Mouse (Mus musculus) lung, embryonic 16.5 days (tissue): ENCODE measurements around the gene Gpc6. TPM values are rescaled to one million over a fixed set of nuclear protein-coding genes. Genes with fewer than 3 reads are reported as not detected.

Experiments
- ATAC-seq: fragments of 200-750 bp; cut with Nextera tagmentation; 2 replicates; pipeline ENCODE4 v1.8.0; 2017; ENCODE audit warnings: low read depth, mild to moderate bottlenecking, moderate library complexity
- H3K27ac ChIP-seq: fragments of 300-500 bp; sonication (generic); 2 replicates; pipeline ENCODE4 v1.5.1; 2014; ENCODE audit warnings: mild to moderate bottlenecking, control low read depth, low read length
- H3K27me3 ChIP-seq: fragments of 300-500 bp; sonication (generic); 2 replicates; pipeline ENCODE4 v1.6.1; 2014; ENCODE audit warnings: low read depth, low read length, mixed read lengths; ENCODE audit not compliant: control insufficient read depth, insufficient read depth
- H3K36me3 ChIP-seq: fragments of 300-500 bp; sonication (generic); 2 replicates; pipeline ENCODE4 v1.6.1; 2014; ENCODE audit warnings: low read length; ENCODE audit not compliant: control insufficient read depth, insufficient read depth
- H3K4me1 ChIP-seq: fragments of 300-500 bp; sonication (generic); replicated peaks from 2 replicates; pipeline ENCODE4 v1.6.1; 2014; ENCODE audit warnings: low read length, mixed read lengths; ENCODE audit not compliant: control insufficient read depth, insufficient read depth
- H3K4me2 ChIP-seq: fragments of 300-500 bp; sonication (generic); 2 replicates; pipeline ENCODE4 v1.6.1; 2014; ENCODE audit warnings: low read depth, low read length, control low read depth
- H3K4me3 ChIP-seq: fragments of 300-500 bp; sonication (generic); 2 replicates; pipeline ENCODE4 v1.5.1; 2014; ENCODE audit warnings: mild to moderate bottlenecking, low read length, control low read depth
- H3K9ac ChIP-seq: fragments of 300-500 bp; sonication (generic); 2 replicates; pipeline ENCODE4 v1.6.1; 2014; ENCODE audit warnings: low read length, control low read depth
- H3K9me3 ChIP-seq: fragments of 300-500 bp; sonication (generic); 2 replicates; pipeline ENCODE4 v1.6.1; 2016; ENCODE audit warnings: low read length; ENCODE audit not compliant: control insufficient read depth
- WGBS: fragments of 180-500 bp; shearing (Covaris S2); extraction: QIAGEN DNeasy Blood & Tissue Kit; methylation state at CpG from one replicate; pipeline ENCODE4 v1.1.7; 2014; 5-methylcytosine and 5-hydroxymethylcytosine counted together
- polyA plus RNA-seq: library from polyadenylated mRNA; unstranded; fragments of >200 nt; fragmentation: Nextera tagmentation; extraction: Ambion mirVana; gene quantifications from 2 replicates; pipeline ENCODE4 v1.2.1, GENCODE M21; 2015

Gpc6 gene
- polyA plus RNA-seq, 1 experiment from 2014 or later = 26.1 TPM

- H3K4me2 ChIP-seq = peak overlapping the region; percentile 84
- under 1% methylated on average over 52 of the region's 52 CpGs for WGBS
- no peaks in the 10 kb centered on the region for H3K9me3 ChIP-seq
- H3K27ac ChIP-seq = peak overlapping the region; percentile 81
- peak; percentile 86 for ATAC-seq
- peaks cover 11% of the 10 kb centered on the region for H3K4me1 ChIP-seq
- peak overlapping the region; percentile 67 for H3K9ac ChIP-seq
- H3K4me3 ChIP-seq = peak overlapping the region; percentile 67
- no peaks in the 10 kb centered on the region for H3K27me3 ChIP-seq
- H3K36me3 ChIP-seq = no peaks in the 10 kb centered on the region
These were observed 1.5 kb downstream of the Gpc6 start for GRCm38 (mm10) chr14:116926404-116927171.

GRCm38 (mm10) chr14:116927341-116928315 is 2.5 kb downstream of the Gpc6 start:
- H3K27ac ChIP-seq = peak overlapping the region; percentile 81; the same call in 1 of the 2 replicates
- ATAC-seq = no peak
- peak overlapping the region; percentile 67 for H3K9ac ChIP-seq
- peaks cover 11% of the 10 kb centered on the region for H3K4me1 ChIP-seq
- peak overlapping the region; percentile 67 for H3K4me3 ChIP-seq
- no peaks in the 10 kb centered on the region for H3K36me3 ChIP-seq
- peak overlapping the region; percentile 84 for H3K4me2 ChIP-seq
- no peaks in the 10 kb centered on the region for H3K27me3 ChIP-seq
- WGBS = 3% methylated on average over 21 of the region's 21 CpGs
- no peaks in the 10 kb centered on the region for H3K9me3 ChIP-seq

- 32% methylated on average over 2 of the region's 2 CpGs for WGBS
- H3K4me2 ChIP-seq = peak overlapping the region; percentile 84; the same call in 1 of the 2 replicates
- H3K36me3 ChIP-seq = no peaks in the 10 kb centered on the region
- peaks cover 11% of the 10 kb centered on the region for H3K4me1 ChIP-seq
- H3K27ac ChIP-seq = no peak overlapping the region
- H3K9me3 ChIP-seq = no peaks in the 10 kb centered on the region
- no peak for ATAC-seq
- H3K27me3 ChIP-seq = no peaks in the 10 kb centered on the region
- no peak overlapping the region; the same call in 1 of the 2 replicates for H3K9ac ChIP-seq
- H3K4me3 ChIP-seq = no peak overlapping the region; the same call in 1 of the 2 replicates
These were observed 3.3 kb downstream of the Gpc6 start for GRCm38 (mm10) chr14:116928395-116928794.

- H3K9ac ChIP-seq = no peak overlapping the region
- H3K36me3 ChIP-seq = no peaks in the 10 kb centered on the region
- H3K27me3 ChIP-seq = no peaks in the 10 kb centered on the region
- no peak for ATAC-seq
- H3K27ac ChIP-seq = no peak overlapping the region
- no peak overlapping the region for H3K4me2 ChIP-seq
- H3K9me3 ChIP-seq = no peaks in the 10 kb centered on the region
- H3K4me1 ChIP-seq = peaks cover 11% of the 10 kb centered on the region
- 28% methylated on average over 7 of the region's 7 CpGs for WGBS
- H3K4me3 ChIP-seq = no peak overlapping the region
These were observed 3.8 kb downstream of the Gpc6 start for GRCm38 (mm10) chr14:116928796-116929529.

- H3K27ac ChIP-seq = no peak overlapping the region
- no peaks in the 10 kb centered on the region for H3K36me3 ChIP-seq
- WGBS = 56% methylated on average over 5 of the region's 5 CpGs
- H3K27me3 ChIP-seq = no peaks in the 10 kb centered on the region
- H3K9me3 ChIP-seq = no peaks in the 10 kb centered on the region
- H3K4me2 ChIP-seq = no peak overlapping the region
- peaks cover 4% of the 10 kb centered on the region for H3K4me1 ChIP-seq
- H3K4me3 ChIP-seq = no peak overlapping the region
- H3K9ac ChIP-seq = no peak overlapping the region
- no peak for ATAC-seq
These were observed 8.7 kb downstream of the Gpc6 start for GRCm38 (mm10) chr14:116933825-116934224.

- 77% methylated on average over 14 of the region's 14 CpGs for WGBS
- Histone ChIP-seq H3K27ac (no peak overlapping the region), H3K27me3 (no peaks in the 10 kb centered on the region), H3K9ac (no peak overlapping the region), H3K4me3 (no peak overlapping the region), H3K4me1 (no peaks in the 10 kb centered on the region), H3K4me2 (no peak overlapping the region), H3K36me3 (no peaks in the 10 kb centered on the region), H3K9me3 (no peaks in the 10 kb centered on the region)
- no peak for ATAC-seq
These were observed 12.9 kb downstream of the Gpc6 start for GRCm38 (mm10) chr14:116937910-116938560.

GRCm38 (mm10) chr14:116938735-116939134 is 13.6 kb downstream of the Gpc6 start:
- Histone ChIP-seq H3K27me3 (no peaks in the 10 kb centered on the region), H3K4me2 (no peak overlapping the region), H3K4me1 (no peaks in the 10 kb centered on the region), H3K9me3 (no peaks in the 10 kb centered on the region), H3K4me3 (no peak overlapping the region), H3K9ac (no peak overlapping the region), H3K27ac (no peak overlapping the region), H3K36me3 (no peaks in the 10 kb centered on the region)
- ATAC-seq = no peak
- WGBS = 70% methylated on average over 9 of the region's 9 CpGs

- Histone ChIP-seq H3K4me2 (no peak overlapping the region), H3K4me3 (no peak overlapping the region)
- 48% methylated on average over 1 of the region's 1 CpGs for WGBS
These were observed 14.4 kb downstream of the Gpc6 start for GRCm38 (mm10) chr14:116939561-116939960.

More at GRCm38 (mm10) chr14:116939561-116939960, 14.4 kb downstream of the Gpc6 start:
- no peaks in the 10 kb centered on the region for H3K27me3 ChIP-seq
- peaks cover 4% of the 10 kb centered on the region; the same call in 1 of the 2 replicates for H3K9me3 ChIP-seq
- ATAC-seq = no peak
- no peaks in the 10 kb centered on the region for H3K4me1 ChIP-seq
- no peak overlapping the region for H3K9ac ChIP-seq
- 0 out of 2 replicates have a peak, but pooled peaks cover 2% of the 10 kb centered on the region for H3K36me3 ChIP-seq
- no peak overlapping the region for H3K27ac ChIP-seq
